Mouse (Mus musculus): Measurements from ENCODE around the gene Gm1979.
"Not testable (repeated sequence)": the region's sequence is repeated elsewhere in the genome, so short reads cannot be mapped to it uniquely, and the experiment has no call there.

Gene Gm1979

GRCm38 (mm10) chr5:26004698-26005097 is at the start of gene Gm1979:
Gm1979 (minus strand) TSS chr5:26004798.
- not testable (repeated sequence) for DNase-seq

DNA sequence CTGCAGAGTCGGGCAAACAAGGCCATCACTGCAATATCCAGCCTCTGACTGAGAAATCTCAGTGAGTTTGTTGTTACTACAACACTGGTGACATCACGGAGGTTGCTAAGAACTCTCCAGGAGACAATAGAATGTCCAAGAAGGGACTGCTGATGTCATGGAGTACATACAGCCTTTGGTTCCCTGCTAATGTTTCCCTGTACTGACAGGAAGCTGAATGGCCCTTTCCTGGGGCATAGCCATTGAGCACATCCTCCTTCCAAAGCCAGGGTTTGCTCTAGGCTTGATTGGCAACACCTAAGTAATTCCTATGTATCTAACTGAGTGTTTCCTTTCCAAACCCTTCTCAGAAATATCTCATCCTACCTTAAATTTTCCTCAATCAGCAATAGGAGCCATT is 34.9 kb upstream of the Gm1979 start, which contains the start of gene Speer4a:
Gene Speer4a, minus strand, starts transcription at position 101 of the 400 bp plus-strand sequence.
- not testable (repeated sequence) for DNase-seq

GRCm38 (mm10) chr5:26022816-26023215 is 18.2 kb upstream of the Gm1979 start, which contains the start of gene Gm5862:
Gm5862 (minus strand) TSS chr5:26022916.
- DNase-seq: not testable (repeated sequence)

DNA sequence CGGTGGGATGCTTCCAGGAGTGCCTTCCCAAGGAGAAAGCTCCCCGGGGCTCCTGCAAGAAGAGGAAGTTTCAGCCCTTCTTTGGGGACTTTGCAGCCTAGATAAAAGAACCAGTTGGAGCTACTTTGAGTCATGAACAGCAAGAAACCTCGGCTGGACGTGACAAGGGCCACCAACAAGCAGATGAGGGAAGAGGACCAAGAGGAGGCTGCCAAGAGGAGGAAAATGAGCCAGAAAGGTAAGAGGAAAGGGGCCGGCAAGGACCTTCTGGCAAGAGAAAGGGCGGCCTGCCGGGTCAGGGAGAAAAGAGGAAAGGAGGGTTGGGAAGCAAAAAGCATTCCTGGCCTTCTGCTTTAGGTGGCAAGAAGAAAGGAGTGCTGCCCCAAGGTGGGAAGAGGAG is 3.1 kb upstream of the Gm1979 start:
- DNase-seq: not testable (repeated sequence)

- DNase-seq: not testable (repeated sequence)
Observed at GRCm38 (mm10) chr5:26006937-26007695, 2.5 kb upstream of the Gm1979 start.

DNA sequence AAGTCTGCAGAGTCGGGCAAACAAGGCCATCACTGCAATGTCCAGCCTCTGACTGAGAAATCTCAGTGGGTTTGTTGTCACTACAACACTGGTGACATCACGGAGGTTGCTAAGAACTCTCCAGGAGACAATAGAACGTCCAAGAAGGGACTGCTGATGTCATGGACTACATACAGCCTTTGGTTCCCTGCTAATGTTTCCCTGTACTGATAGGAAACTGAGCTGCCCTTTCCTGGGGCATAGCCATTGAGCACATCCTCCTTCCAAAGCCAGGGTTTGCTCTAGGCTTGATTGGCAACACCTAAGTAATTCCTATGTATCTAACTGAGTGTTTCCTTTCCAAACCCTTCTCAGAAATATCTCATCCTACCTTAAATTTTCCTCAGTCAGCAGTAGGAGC is 16.0 kb downstream of the Gm1979 start, which contains the start of gene Gm21698:
Gene Gm21698, minus strand, starts transcription at position 101 of the 400 bp plus-strand sequence.
- not testable (repeated sequence) for DNase-seq

- not testable (repeated sequence) for DNase-seq
Observed at GRCm38 (mm10) chr5:25972563-25972962, 32.0 kb downstream of the Gm1979 start, which contains the start of gene Gm21680. Gm21680 (minus strand) TSS chr5:25972663.

DNA sequence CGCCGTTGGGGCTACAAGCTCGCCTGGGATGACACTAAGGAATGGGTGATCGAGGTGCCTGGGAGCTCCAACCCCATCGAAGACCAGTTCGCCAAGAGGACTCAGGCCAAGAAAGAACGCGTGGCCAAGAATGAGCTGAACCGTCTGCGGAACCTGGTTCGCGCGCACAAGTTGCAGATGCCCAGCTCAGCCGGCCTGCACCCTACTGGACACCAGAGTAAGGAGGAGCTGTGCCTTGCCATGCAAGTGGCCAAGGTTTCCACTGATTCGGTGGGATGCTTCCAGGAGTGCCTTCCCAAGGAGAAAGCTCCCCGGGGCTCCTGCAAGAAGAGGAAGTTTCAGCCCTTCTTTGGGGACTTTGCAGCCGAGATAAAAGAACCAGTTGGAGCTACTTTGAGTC is 47.5 kb downstream of the Gm1979 start:
- not testable (repeated sequence) for DNase-seq

- DNase-seq: not testable (repeated sequence)
Observed at GRCm38 (mm10) chr5:25956611-25957010, 48.0 kb downstream of the Gm1979 start.

GRCm38 (mm10) chr5:25954317-25954716 is 50.3 kb downstream of the Gm1979 start, which contains the start of gene Gm21671:
Gm21671 (minus strand) TSS chr5:25954417.
- DNase-seq: not testable (repeated sequence)
